ENCODE assay signal across 13 mouse cellular contexts in genomic region chr1:73307194-73307593, GRCm38 (mm10).
DNase-seq lines count a peak whose midpoint lies in the region; ATAC-seq and TF ChIP-seq lines count a peak whose summit lies in the region.
"Had no signal": no experiment of that assay in that cellular context is flagged by ENCODE, and none has a peak within 500 bp of the region (broad histone marks: within the 10 kb centered on the region; RNA-seq: fewer than 3 reads in every experiment).

No protein-coding gene starts in this region.

- TF ChIP-seq POLR2A in lung, adult 2 months (IDR thresholded peaks at IDR 0.05; ENCODE audit: borderline replicate concordance, extremely low read depth, low read depth, low read length), result no peak

- H3K4me1 ChIP-seq in lung, adult 2 months (ENCODE audit: control insufficient read depth, insufficient read depth, low read length), result no peaks in the 10 kb centered on the region
- H3K4me1 ChIP-seq in embryonic facial prominence, embryonic 14.5 days (ENCODE audit: control insufficient read depth, insufficient read depth, low read length), result 0 out of 2 replicates have a peak, but pooled peaks cover 13% of the 10 kb centered on the region
- peaks cover 6% of the 10 kb centered on the region; the same call in 1 of the 2 replicates for H3K4me1 ChIP-seq in stomach, embryonic 14.5 days (ENCODE audit: control insufficient read depth, insufficient read depth, low read length)
- H3K4me1 ChIP-seq: liver, embryonic 15.5 days; midbrain, embryonic 15.5 days had no signal

- no peak for TF ChIP-seq CTCF in lung, adult 2 months (IDR thresholded peaks at IDR 0.05; ENCODE audit: insufficient read depth, low read length)

- no peak overlapping the region for H3K4me3 ChIP-seq in lung, adult 2 months (replicated peaks; ENCODE audit: extremely low read depth, low read depth, low read length)
- no peak overlapping the region for H3K4me3 ChIP-seq in embryonic facial prominence, embryonic 14.5 days (ENCODE audit: low read depth, low read length)
- no peak overlapping the region for H3K4me3 ChIP-seq in stomach, embryonic 14.5 days (ENCODE audit: low read depth, low read length)
- H3K4me3 ChIP-seq: liver, embryonic 15.5 days; midbrain, embryonic 15.5 days had no signal

- no peak overlapping the region for H3K4me2 ChIP-seq in embryonic facial prominence, embryonic 14.5 days (ENCODE audit: low read depth, low read length)
- H3K4me2 ChIP-seq in stomach, embryonic 14.5 days (replicated peaks; ENCODE audit: low read depth, low read length), result no peak overlapping the region
- H3K4me2 ChIP-seq: liver, embryonic 15.5 days; midbrain, embryonic 15.5 days had no signal

- ATAC-seq in embryonic facial prominence, embryonic 14.5 days (ENCODE audit: low read depth), result peak; percentile 91
- ATAC-seq in stomach, embryonic 14.5 days (ENCODE audit: insufficient number of reproducible peaks, insufficient read depth, low FRiP score, low read depth), result peak; percentile 84
- ATAC-seq in inflammation-experienced regulatory T-cells, adult 6 months, result no peak
- ATAC-seq: CD4-positive, CD25-positive, alpha-beta regulatory T cell, adult 4 months; intestine, postnatal 0 days; midbrain, embryonic 15.5 days had no signal

- H3K36me3 ChIP-seq in embryonic facial prominence, embryonic 14.5 days (ENCODE audit: control insufficient read depth, insufficient read depth, low read length), result no peaks in the 10 kb centered on the region
- H3K36me3 ChIP-seq in stomach, embryonic 14.5 days (ENCODE audit: control insufficient read depth, insufficient read depth, low read length), result no peaks in the 10 kb centered on the region
- H3K36me3 ChIP-seq: liver, embryonic 15.5 days; midbrain, embryonic 15.5 days had no signal

- WGBS in lung, adult 2 months, result 22% methylated on average over 3 of the region's 3 CpGs
- WGBS in embryonic facial prominence, embryonic 14.5 days, result 9% methylated on average over 3 of the region's 3 CpGs
- whole genome bisulfite sequencing in stomach, embryonic 14.5 days, result 6% methylated on average over 3 of the region's 3 CpGs

- no peaks in the 10 kb centered on the region for H3K27me3 ChIP-seq in embryonic facial prominence, embryonic 14.5 days (replicated peaks; ENCODE audit: control insufficient read depth, insufficient read depth, low read length)
- H3K27me3 ChIP-seq in stomach, embryonic 14.5 days (ENCODE audit: control insufficient read depth, insufficient read depth, low read length), result no peaks in the 10 kb centered on the region
- H3K27me3 ChIP-seq: liver, embryonic 15.5 days; midbrain, embryonic 15.5 days had no signal

- H3K9ac ChIP-seq in embryonic facial prominence, embryonic 14.5 days (ENCODE audit: low read depth, low read length), result no peak overlapping the region
- H3K9ac ChIP-seq in stomach, embryonic 14.5 days (replicated peaks; ENCODE audit: low read depth, low read length), result no peak overlapping the region
- H3K9ac ChIP-seq: liver, embryonic 15.5 days; midbrain, embryonic 15.5 days had no signal

- no peaks in the 10 kb centered on the region for H3K9me3 ChIP-seq in embryonic facial prominence, embryonic 14.5 days (ENCODE audit: control insufficient read depth, low read length)
- H3K9me3 ChIP-seq in stomach, embryonic 14.5 days (ENCODE audit: control insufficient read depth, low read depth, low read length), result no peaks in the 10 kb centered on the region
- H3K9me3 ChIP-seq: liver, embryonic 15.5 days; midbrain, embryonic 15.5 days had no signal

- DNase-seq in lung, adult 18-20 months, result peak; percentile 5 to 34
- no peak for DNase-seq in lung, adult 2 months
- DNase-seq in embryo, embryonic 11.5 days (ENCODE audit: low read depth, low spot score), result peak; percentile 23
- DNase-seq in embryonic facial prominence, embryonic 14.5 days (ENCODE audit: low spot score), result peak; percentile 92
- no peak for DNase-seq in cerebellum, adult 9-11 months
- DNase-seq: cerebellum, adult 11-12 months; heart, adult 18-20 months had no signal

- 0 out of 2 replicates have a peak overlapping the region, but pooled peaks have one; percentile 42 for H3K27ac ChIP-seq in embryonic facial prominence, embryonic 14.5 days (replicated peaks; ENCODE audit: low read depth, low read length)
- peak overlapping the region; percentile 21; the same call in 1 of the 2 replicates for H3K27ac ChIP-seq in stomach, embryonic 14.5 days (ENCODE audit: low read length)
- H3K27ac ChIP-seq: liver, embryonic 15.5 days; midbrain, embryonic 15.5 days had no signal

Comparison
In these comparisons a context has a peak if more than half of its experiments do, and no peak if none do; other contexts are left out.
1. DNase-seq: peak in lung, adult 18-20 months (2 of 2), embryo, embryonic 11.5 days (single experiment) and embryonic facial prominence, embryonic 14.5 days (single experiment); none in lung, adult 2 months (single experiment) and cerebellum, adult 9-11 months (single experiment).